Mouse (Mus musculus) right cerebral cortex, postnatal 36 days (tissue): ENCODE results near the gene Adra1b.

Experiments used
- DNase-seq, 2 experiments: peaks; one replicate each; pipeline ENCODE4 v3.0.0; 2022; ENCODE audit warnings: low spot score in 2 of 2, mixed read lengths in 1 of 2

Gene Adra1b

DNA sequence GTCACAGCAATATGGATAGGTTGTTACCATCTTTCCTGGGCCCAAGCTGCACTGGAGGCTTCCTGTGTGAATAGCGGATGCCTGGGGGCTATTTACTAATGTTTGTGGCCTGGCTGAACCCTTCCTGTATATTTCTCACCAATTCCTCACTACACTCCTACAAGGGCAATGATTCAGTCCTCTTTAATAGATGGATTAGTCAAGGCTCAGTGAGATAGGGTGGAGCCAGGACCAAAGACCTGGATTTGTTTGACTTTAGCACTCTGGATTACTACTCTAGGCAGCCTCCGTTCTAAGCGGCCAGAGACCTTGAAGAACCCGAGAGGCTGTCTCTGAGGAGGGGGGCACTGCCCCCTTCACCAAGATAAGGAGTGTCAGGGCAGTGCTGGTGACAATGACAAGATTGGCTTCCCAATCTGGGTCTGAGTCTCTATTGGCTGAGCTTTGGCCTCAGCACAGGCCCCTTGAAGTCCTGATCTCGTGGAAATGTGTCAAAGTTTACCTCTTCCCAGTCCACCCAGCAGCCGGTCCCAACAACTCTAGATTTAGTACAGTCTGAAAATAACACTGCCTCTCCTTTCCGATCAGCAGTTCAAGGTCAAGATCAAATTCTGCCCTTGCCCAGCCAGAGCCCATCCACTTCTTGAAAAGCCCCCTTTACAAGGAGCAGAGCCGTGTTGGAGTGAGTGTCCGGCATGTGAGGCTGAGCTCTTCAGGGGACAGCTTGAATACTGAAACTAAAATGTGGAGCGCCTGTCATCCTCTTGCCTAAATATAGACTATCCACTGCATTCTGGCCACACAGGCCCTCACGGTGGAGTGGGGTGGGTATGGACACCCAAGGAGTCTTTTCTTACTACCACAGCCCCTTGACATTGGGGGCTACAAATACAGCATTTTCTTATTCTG, 80.2 kb downstream of the Adra1b start:
- no peak for DNase-seq

DNA sequence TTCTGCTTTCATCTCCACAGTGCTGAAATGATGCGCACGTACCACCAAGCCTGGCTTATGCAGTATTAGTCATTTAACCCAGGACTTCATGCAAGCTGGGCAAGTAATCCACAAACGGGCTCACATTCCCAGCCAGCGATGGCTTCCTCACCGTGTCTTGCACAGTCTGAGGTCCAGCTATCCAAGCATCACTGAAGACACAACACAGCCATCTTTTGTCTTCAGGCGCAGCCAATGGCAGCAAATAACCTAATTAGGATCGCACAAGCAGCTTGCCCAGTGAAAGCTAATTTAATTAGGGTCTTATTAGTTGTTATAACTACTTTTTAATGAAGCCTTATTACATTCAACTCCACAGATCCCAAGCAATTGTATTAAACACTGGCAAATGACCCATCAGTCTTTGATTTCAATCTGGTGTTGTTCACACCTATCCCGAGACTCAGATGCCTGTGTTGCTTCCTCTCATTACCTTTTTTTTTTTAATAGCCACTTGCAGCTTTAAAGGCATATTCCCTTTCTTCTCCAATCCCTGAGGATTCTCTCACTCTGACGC, 83.6 kb downstream of the Adra1b start:
- no peak for DNase-seq

- DNase-seq = no peak
These were observed 88.5 kb downstream of the Adra1b start for GRCm38 (mm10) chr11:43812535-43812934.

DNA sequence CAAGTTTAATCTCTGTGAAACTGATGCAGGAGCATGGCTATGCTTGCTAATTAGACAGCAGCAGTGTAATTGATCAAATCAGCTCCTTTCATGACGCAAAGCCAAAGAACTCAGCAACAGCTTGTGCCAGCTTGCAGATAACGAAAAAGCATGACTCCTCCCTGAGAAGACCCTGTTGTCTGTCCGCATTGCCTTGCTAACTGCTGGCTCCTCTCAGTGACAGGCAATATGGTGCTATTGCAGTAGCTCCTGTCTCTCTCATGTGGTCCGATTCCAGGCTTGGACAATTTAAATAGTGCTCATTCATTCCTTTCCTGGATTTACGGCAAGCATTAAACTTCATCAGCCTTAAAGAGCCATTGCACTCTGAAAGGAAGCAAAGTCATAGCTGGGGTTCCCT, 93.3 kb downstream of the Adra1b start:
- DNase-seq = no peak

DNA sequence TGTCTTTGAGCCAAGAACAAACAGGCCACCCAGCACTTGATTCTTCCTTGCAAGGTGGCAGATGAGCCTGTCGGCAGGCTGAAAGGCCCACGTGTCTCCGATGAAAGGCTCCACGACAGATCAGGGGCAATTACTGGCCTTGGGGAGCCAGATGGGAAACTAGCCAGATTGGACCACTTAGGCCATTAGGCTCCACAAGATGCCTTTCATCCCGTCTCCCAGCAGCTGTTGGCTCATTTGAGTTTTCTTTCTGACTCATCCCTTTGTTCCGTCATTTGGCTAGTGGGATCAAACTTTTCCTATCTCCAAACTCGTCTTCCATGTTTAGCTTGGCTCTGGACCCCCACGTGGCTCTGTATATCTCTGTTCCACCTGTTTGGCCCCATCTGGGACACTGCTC, 105.0 kb downstream of the Adra1b start:
- DNase-seq = no peak

- DNase-seq = no peak
These were observed 110.6 kb downstream of the Adra1b start for GRCm38 (mm10) chr11:43790446-43790845.

- DNase-seq = peak; percentile 39 to 45
These were observed 117.2 kb downstream of the Adra1b start for GRCm38 (mm10) chr11:43783772-43784171.

- DNase-seq = no peak
These were observed 117.9 kb downstream of the Adra1b start for GRCm38 (mm10) chr11:43783106-43783505.

GRCm38 (mm10) chr11:43779551-43779950, 121.5 kb downstream of the Adra1b start:
- no peak for DNase-seq

DNA sequence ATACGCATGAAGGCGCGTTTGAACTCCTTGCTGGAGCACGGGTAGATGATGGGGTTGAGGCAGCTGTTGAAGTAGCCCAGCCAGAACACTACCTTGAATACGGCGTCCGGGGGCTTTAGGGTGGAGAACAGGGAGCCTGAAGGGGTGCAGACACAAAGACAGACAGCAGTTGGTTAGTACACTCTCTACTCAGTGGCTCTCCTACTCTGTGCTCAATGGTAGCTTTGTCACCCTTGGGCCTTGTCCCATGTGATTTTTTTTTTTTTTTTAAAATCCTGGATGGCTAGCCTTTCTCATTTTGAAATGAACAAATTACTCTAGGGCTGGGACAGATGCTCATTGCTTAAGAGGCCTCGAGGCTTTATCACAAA, 124.7 kb downstream of the Adra1b start:
- DNase-seq = no peak

DNA sequence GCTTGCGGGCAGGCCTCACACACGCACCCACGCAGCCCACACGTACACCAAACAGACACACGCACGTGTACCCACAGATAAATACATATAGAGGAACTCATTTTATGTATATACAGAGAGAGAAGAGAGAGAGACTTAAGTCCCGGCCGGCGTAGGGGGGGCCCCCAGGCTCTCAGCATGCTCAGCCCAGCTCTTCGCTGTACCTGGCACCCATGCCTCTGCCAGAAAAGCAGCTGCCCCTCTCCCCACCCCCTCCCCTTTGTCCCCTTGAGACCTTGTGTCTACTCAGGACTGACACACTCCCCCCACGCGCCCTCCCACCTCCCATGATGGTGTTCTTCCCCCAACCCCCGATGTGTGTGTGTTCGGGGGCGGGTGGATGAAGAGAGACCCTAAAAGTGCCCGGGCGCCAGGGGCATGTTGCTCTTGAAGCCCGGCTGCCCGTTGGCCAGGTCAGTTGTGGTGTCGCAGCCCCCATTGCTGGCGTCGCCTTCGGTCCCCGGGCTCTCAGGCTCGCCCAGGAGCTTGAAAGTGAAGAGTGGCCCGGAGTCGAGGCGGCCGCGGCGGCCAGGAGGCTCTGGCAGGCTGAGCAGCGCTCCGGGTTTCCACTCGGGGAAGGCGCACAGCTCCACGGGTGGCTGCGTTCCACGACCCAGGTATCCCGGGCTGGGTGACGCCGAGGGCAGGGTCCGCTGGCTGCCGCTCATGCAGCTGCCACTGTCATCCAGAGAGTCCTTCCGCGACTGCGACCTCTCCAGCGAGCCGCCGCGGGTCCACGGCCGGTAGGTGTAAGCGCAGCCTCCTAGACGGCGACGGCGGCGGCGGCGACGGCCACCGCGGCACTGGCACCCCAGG, 125.3 kb downstream of the Adra1b start:
- no peak for DNase-seq

DNA sequence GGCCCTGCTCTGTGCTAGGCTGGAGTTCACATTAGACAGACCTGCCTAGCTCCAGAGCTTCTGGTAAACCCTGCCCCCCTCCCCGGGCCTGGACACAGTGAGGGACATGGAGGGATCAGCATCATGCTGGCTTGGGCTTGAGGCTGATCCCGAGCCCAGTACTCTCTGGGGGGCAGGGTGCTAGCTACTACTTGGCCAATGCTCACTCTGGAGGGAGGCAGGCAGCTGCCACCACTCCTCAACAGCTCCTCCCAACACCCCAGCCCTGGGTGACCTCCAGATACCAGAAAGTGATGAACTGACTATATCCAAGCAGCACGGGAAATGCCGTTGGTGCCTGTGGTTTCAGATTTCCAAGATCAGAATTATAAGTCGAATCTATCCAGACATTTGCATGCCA, 127.3 kb downstream of the Adra1b start:
- no peak for DNase-seq

DNA sequence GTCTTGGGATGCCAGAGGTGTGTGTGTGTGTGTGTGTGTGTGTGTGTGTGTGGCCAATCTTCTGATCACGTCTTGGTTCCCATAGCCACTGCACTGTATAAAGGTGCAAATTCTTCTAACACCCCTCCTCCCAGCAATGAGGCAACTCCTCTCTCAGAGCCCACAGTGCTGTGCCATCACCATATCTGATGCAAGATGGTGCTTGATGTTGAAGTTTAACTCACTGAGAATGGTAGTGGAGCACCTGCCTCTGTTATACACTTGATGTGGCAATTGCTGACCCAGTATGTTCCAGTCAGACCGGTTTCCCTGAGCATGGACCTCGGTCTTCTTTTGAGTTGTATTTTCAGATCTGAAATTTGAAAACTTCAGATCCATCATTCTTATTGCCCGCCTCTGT, 130.9 kb downstream of the Adra1b start:
- DNase-seq = no peak

- no peak for DNase-seq
These were observed 133.3 kb downstream of the Adra1b start for GRCm38 (mm10) chr11:43767749-43768148.

GRCm38 (mm10) chr11:43766922-43767648, 133.9 kb downstream of the Adra1b start:
- DNase-seq = peak; percentile 75 to 79

DNA sequence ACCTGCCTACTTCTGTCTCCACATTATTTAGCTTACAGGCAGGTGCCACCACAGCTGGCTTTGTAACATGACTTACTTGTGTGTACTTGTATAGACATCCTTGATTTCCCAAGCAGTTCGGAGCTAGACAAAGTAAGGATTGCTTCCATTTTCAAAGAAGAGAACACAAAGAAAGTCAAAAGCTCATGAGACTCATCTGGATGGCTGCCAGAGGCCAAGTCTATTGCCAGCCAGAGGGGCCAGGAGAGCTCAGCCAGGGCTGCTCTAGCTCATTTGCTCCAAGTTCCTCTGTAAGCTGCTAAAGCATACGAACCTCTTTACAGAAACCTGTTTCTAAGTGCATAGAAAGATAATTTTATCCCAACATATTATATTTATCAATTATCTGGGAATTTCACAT, 142.6 kb downstream of the Adra1b start:
- no peak for DNase-seq

DNA sequence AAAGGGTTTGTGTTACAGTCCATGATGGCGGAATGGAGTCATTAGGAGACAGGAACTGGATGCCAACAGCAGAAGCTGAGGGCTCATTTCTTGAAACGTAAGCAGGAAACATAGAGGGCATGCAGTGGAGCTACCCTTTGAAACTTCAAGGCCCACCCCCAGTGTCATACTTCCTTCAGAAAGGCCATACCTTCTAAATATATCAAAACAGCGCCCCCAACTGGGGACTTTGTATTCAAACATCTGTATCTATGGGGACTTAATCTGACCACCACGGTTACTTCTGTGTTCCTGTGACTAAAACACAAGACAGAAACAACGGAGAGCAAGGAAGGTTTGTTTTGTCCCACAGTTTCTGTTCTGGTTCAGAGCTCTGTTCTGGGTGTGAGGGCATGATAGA, 145.6 kb downstream of the Adra1b start:
- DNase-seq = no peak

DNA sequence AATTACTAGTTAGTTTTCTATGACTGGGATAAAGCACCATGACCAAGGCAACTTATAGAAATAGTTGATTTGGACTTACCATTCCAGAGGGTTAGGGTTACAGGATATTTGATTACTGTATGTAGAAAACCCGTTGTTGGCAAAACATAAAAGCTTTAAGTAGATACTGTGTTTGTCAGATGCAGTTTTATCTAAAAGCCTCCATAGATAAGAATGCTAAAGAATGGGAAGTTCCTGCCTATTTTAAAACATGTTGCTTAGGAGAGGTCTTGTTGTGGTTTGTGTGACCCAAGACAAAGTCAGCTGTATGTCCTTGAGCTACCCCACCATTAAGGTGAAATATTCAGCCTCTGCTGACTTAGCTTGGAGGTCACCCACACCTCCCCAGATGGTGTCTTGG, 146.4 kb downstream of the Adra1b start:
- DNase-seq = no peak

DNA sequence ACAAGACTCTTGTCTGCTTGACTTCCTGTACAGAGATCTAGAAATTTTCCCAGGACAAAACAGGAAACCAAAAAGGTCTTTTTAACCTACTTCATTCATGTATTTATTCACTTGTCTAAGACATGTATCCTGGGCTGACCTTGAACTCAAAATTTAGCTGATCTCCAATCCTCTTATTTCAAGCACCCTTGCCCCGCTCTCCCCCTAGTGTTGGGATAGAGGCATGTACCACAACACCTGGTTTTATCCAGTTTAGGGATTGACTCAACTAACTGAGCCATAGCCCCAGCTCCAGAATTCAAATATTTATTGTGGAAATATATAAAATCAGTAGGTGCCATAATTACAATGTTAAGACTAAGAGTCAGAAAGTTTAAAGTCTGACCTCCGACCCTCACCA, 149.5 kb downstream of the Adra1b start:
- DNase-seq = no peak

GRCm38 (mm10) chr11:43747233-43748226, 153.5 kb downstream of the Adra1b start, which contains the start of gene Ttc1:
Gene Ttc1, minus strand, starts transcription at chr11:43748008.
- peak; percentile 96 to 98 for DNase-seq
